Mouse (Mus musculus) lung, postnatal 0 days (tissue): ENCODE measurements around the gene Calhm5.

Source experiments
- CTCF ChIP-seq: IDR thresholded peaks from 2 replicates; pipeline ENCODE4 v1.5.1; 2016; ENCODE audit warnings: antibody characterized with exemption, mild to moderate bottlenecking
- EP300 ChIP-seq: IDR thresholded peaks from 2 replicates; pipeline ENCODE4 v1.6.1; 2016; ENCODE audit warnings: antibody characterized with exemption, mild to moderate bottlenecking, control low read depth

DNA sequence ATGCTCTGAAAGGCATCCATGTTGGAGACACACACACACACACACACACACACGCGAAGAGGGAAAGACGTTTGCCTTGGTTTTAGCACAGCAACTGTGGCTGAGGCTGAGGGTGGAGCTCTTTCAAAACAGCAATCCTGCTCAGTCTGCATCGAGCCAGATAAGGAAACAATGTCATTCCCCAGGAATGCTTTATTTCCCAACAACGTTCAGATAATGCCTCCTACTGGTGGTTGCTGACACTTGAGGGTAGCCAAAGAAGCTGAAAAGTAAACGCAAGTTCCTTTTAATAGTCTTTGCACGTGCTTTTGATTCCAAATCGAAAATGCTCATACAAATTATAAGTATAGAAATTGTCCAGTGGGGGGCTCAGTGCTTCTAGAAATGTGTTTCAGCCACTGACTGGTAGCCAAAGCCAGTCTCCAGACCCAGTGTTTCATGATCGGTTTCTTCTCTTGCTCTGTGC lies at the start of gene Calhm5:
- TF ChIP-seq CTCF (peak; percentile 87), EP300 (peak; percentile 84)
